Mouse (Mus musculus) MEL (cell line): Measurements from ENCODE around the gene Ift22. TPM values are rescaled to one million over a fixed set of nuclear protein-coding genes. Genes with fewer than 3 reads are reported as not detected.

Experiments
- DNase-seq: peaks from one replicate; pipeline ENCODE4 v3.0.0; 2011; ENCODE audit warnings: low read depth, low spot score
- H3K27ac ChIP-seq: 2 replicates; pipeline ENCODE4 v1.5.1; 2012; ENCODE audit warnings: low read depth, mild to moderate bottlenecking, control low read depth, low read length, moderate library complexity; ENCODE audit not compliant: control insufficient read depth
- H3K27me3 ChIP-seq, 2 experiments: fragments of 150-350 bp in 1 of 2; sonication (generic) in 1 of 2; 2 replicates each; pipeline ENCODE4 v1.6.1; 2012; ENCODE audit warnings: low read length in 2 of 2, mild to moderate bottlenecking in 2 of 2, improper control_type of control experiment in 1 of 2, moderate library complexity in 1 of 2; ENCODE audit not compliant: insufficient read depth in 2 of 2, control insufficient read depth in 1 of 2
- H3K36me3 ChIP-seq, 2 experiments: 2 replicates each; pipeline ENCODE4 v1.6.1; 2012 to 2014; ENCODE audit warnings: low read length in 2 of 2, improper control_type of control experiment in 1 of 2, inconsistent platforms in 1 of 2, mild to moderate bottlenecking in 1 of 2; ENCODE audit not compliant: insufficient read depth in 2 of 2, control insufficient read depth in 1 of 2
- H3K4me1 ChIP-seq, 2 experiments: fragments of 150-350 bp in 1 of 2; sonication (generic) in 1 of 2; 2 replicates each; pipeline ENCODE4 v1.6.1; 2012; ENCODE audit warnings: low read length in 2 of 2, improper control_type of control experiment in 1 of 2, mild to moderate bottlenecking in 1 of 2; ENCODE audit not compliant: insufficient read depth in 2 of 2, control insufficient read depth in 1 of 2
- H3K4me3 ChIP-seq, 2 experiments: fragments of 150-350 bp in 1 of 2; sonication (generic) in 1 of 2; 2 replicates each; pipeline ENCODE4 v1.5.1; 2012; ENCODE audit warnings: low read depth in 2 of 2, low read length in 2 of 2, mild to moderate bottlenecking in 2 of 2, moderate library complexity in 2 of 2, control low read depth in 1 of 2, improper control_type of control experiment in 1 of 2; ENCODE audit not compliant: control insufficient read depth in 1 of 2, insufficient read depth in 1 of 2
- H3K79me2 ChIP-seq: 2 replicates; pipeline ENCODE4 v1.6.1; 2012; ENCODE audit warnings: mild to moderate bottlenecking, low read length, moderate library complexity; ENCODE audit not compliant: control insufficient read depth, poor library complexity, insufficient read depth
- H3K9ac ChIP-seq: 2 replicates; pipeline ENCODE4 v1.6.1; 2012; ENCODE audit warnings: low read depth, mild to moderate bottlenecking, control low read depth, low read length, moderate library complexity; ENCODE audit not compliant: control insufficient read depth, poor library complexity, severe bottlenecking
- H3K9me3 ChIP-seq: fragments of 150-350 bp; sonication (generic); replicated peaks from 2 replicates; pipeline ENCODE4 v1.6.1; 2012; ENCODE audit warnings: mild to moderate bottlenecking, low read length, improper control_type of control experiment, moderate library complexity; ENCODE audit not compliant: insufficient read depth
- CHD1 ChIP-seq: IDR thresholded peaks from 2 replicates; pipeline ENCODE4 v1.6.1; 2012; ENCODE audit warnings: low read depth, mild to moderate bottlenecking, inconsistent platforms, low read length, improper control_type of control experiment
- CTCF ChIP-seq, 3 experiments: IDR thresholded peaks in 2 of 3; conservative IDR thresholded peaks in 1 of 3; 2 replicates each; pipeline ENCODE4 v1.5.1; 2011 to 2012; ENCODE audit warnings: low read length in 3 of 3, low read depth in 2 of 3, mild to moderate bottlenecking in 2 of 3, improper control_type of control experiment in 1 of 3, inconsistent platforms in 1 of 3, mixed read lengths in 1 of 3, moderate library complexity in 1 of 3; ENCODE audit not compliant: control insufficient read depth in 1 of 3, insufficient read depth in 1 of 3, poor library complexity in 1 of 3, severe bottlenecking in 1 of 3
- E2F4 ChIP-seq: IDR thresholded peaks from 2 replicates; pipeline ENCODE4 v1.6.1; 2011; ENCODE audit warnings: low read depth, low read length, improper control_type of control experiment, borderline replicate concordance
- EP300 ChIP-seq, 2 experiments: IDR thresholded peaks; 2 replicates each; pipeline ENCODE4 v1.6.1; 2011; ENCODE audit warnings: improper control_type of control experiment in 2 of 2, low read length in 2 of 2, low read depth in 1 of 2, mild to moderate bottlenecking in 1 of 2
- GABPA ChIP-seq: IDR thresholded peaks from 2 replicates; pipeline ENCODE4 v1.6.1; 2012; ENCODE audit warnings: low read depth, mild to moderate bottlenecking, inconsistent platforms, low read length, improper control_type of control experiment, moderate library complexity
- GATA1 ChIP-seq: IDR thresholded peaks from 2 replicates; pipeline ENCODE4 v1.6.1; 2011; ENCODE audit warnings: low read depth, low read length, improper control_type of control experiment
- HCFC1 ChIP-seq: IDR thresholded peaks from 2 replicates; pipeline ENCODE4 v1.6.1; 2012; ENCODE audit warnings: low read depth, mild to moderate bottlenecking, inconsistent platforms, low read length, improper control_type of control experiment, moderate library complexity
- JUND ChIP-seq: IDR thresholded peaks from 2 replicates; pipeline ENCODE4 v1.6.1; 2011; ENCODE audit warnings: low read depth, mild to moderate bottlenecking, improper control_type of control experiment, low read length
- KAT2A ChIP-seq: conservative IDR thresholded peaks from 2 replicates; pipeline ENCODE4 v1.6.1; 2012; ENCODE audit warnings: low read depth, low read length, improper control_type of control experiment, inconsistent platforms
- MAFK ChIP-seq: IDR thresholded peaks from 2 replicates; pipeline ENCODE4 v1.6.1; 2011; ENCODE audit warnings: low read depth, mild to moderate bottlenecking, low read length, improper control_type of control experiment, borderline replicate concordance
- MAX ChIP-seq: IDR thresholded peaks from 2 replicates; pipeline ENCODE4 v1.6.1; 2011; ENCODE audit warnings: low read length, improper control_type of control experiment
- MAZ ChIP-seq: IDR thresholded peaks from 2 replicates; pipeline ENCODE4 v1.6.1; 2012; ENCODE audit warnings: low read depth, mild to moderate bottlenecking, inconsistent platforms, low read length, improper control_type of control experiment
- MEF2A ChIP-seq: IDR thresholded peaks from 2 replicates; pipeline ENCODE4 v1.6.1; 2014; ENCODE audit warnings: low read depth, mild to moderate bottlenecking, inconsistent platforms, low read length, improper control_type of control experiment; ENCODE audit not compliant: poor library complexity, insufficient replicate concordance, severe bottlenecking; ENCODE audit errors: extremely low read depth
- MXI1 ChIP-seq: IDR thresholded peaks from 2 replicates; pipeline ENCODE4 v1.6.1; 2011; ENCODE audit warnings: mild to moderate bottlenecking, low read depth, low read length, improper control_type of control experiment
- POLR2AphosphoS2 ChIP-seq: IDR thresholded peaks from 2 replicates; pipeline ENCODE4 v1.6.1; 2011; ENCODE audit warnings: low read length, improper control_type of control experiment
- RAD21 ChIP-seq: IDR thresholded peaks from 2 replicates; pipeline ENCODE4 v1.6.1; 2011; ENCODE audit warnings: mild to moderate bottlenecking, low read depth, low read length, improper control_type of control experiment
- RCOR1 ChIP-seq: IDR thresholded peaks from 2 replicates; pipeline ENCODE4 v1.6.1; 2012; ENCODE audit warnings: low read depth, mild to moderate bottlenecking, inconsistent platforms, low read length, improper control_type of control experiment
- SIN3A ChIP-seq: IDR thresholded peaks from 2 replicates; pipeline ENCODE4 v1.6.1; 2012; ENCODE audit warnings: low read length, improper control_type of control experiment, inconsistent platforms
- SMC3 ChIP-seq: IDR thresholded peaks from 2 replicates; pipeline ENCODE4 v1.6.1; 2011; ENCODE audit warnings: low read depth, low read length, improper control_type of control experiment
- TAL1 ChIP-seq: IDR thresholded peaks from 2 replicates; pipeline ENCODE4 v1.6.1; 2012; ENCODE audit warnings: mild to moderate bottlenecking, inconsistent platforms, low read length, moderate library complexity, mixed read lengths
- TBP ChIP-seq: IDR thresholded peaks from 2 replicates; pipeline ENCODE4 v1.8.0; 2011; ENCODE audit warnings: low read depth, low read length, improper control_type of control experiment
- TCF12 ChIP-seq: IDR thresholded peaks from 2 replicates; pipeline ENCODE4 v1.6.1; 2014; ENCODE audit warnings: low read depth, mild to moderate bottlenecking, inconsistent platforms, low read length, improper control_type of control experiment, moderate library complexity
- ZC3H11A ChIP-seq: IDR thresholded peaks from 2 replicates; pipeline ENCODE4 v1.6.1; 2012; ENCODE audit warnings: low read depth, mild to moderate bottlenecking, inconsistent platforms, low read length, improper control_type of control experiment
- ZKSCAN1 ChIP-seq: IDR thresholded peaks from 2 replicates; pipeline ENCODE4 v1.6.1; 2012; ENCODE audit warnings: low read depth, mild to moderate bottlenecking, inconsistent platforms, low read length, improper control_type of control experiment, moderate library complexity
- ZNF384 ChIP-seq: IDR thresholded peaks from 2 replicates; pipeline ENCODE4 v1.6.1; 2012; ENCODE audit warnings: low read depth, mild to moderate bottlenecking, inconsistent platforms, low read length, improper control_type of control experiment
- polyA plus RNA-seq, 2 experiments: library from polyadenylated mRNA; stranded (reverse) in 1 of 2; unstranded in 1 of 2; fragments of >175 nt in 1 of 2; fragments of >200 nt in 1 of 2; gene quantifications; 2 replicates each; pipeline versions ENCODE4 v1.2.1 to v1.2.4; 2012; ENCODE audit warnings: low replicate concordance in 2 of 2, low read depth in 1 of 2; ENCODE audit not compliant: insufficient read length in 2 of 2, insufficient read depth in 1 of 2, missing spikeins in 1 of 2
- total RNA-seq: library from RNA; depleted of rRNA; stranded (reverse); fragments of 300-350 nt; gene quantifications from 2 replicates; pipeline ENCODE4 v1.2.3, GENCODE M21; 2012

Gene Ift22
- total and polyA plus RNA-seq, 3 experiments = 15.6 to 78.1 TPM; not detected in 1

DNA sequence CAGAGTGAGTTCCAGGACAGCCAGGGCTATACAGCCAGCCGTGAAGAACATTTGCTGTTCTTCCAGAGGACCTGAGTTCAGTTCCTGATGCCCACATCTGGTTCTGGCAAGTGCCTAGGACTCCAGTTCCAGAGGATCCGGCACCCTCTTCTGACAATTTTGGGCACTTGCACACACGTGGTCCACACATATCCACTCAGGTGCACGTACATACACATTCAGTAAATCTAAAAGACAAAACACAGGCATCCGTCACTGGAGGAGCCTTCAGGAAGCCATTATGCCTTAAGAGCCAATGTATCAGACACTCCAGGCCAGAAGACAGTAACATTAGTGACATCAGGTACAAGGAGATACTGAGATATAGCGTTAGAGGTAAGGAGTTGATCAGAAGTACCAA is 42.6 kb downstream of the Ift22 start:
- TF ChIP-seq ZNF384 (no peak), CTCF (IDR thresholded peaks at IDR 0.05 in 2 of 3, conservative IDR thresholded peaks at IDR 0.05 in 1 of 3; ENCODE audit: control insufficient read depth in 1 of 3, insufficient read depth in 1 of 3, low read depth in 2 of 3, low read length in 3 of 3, poor library complexity in 1 of 3, severe bottlenecking in 1 of 3) (no peak)
- Histone ChIP-seq H3K9me3 (no peaks in the 10 kb centered on the region), H3K27me3 (no peaks in the 10 kb centered on the region), H3K4me1 (peaks cover 0 to 15% of the 10 kb centered on the region in 2 experiments; a peak in 2 of 4 replicates), H3K36me3 (peaks cover 0 to 14% of the 10 kb centered on the region in 2 experiments; a peak in 2 of 4 replicates), H3K9ac (no peak overlapping the region), H3K27ac (no peak overlapping the region), H3K79me2 (peaks cover 17% of the 10 kb centered on the region), H3K4me3 (no peak overlapping the region)
- no peak for DNase-seq

DNA sequence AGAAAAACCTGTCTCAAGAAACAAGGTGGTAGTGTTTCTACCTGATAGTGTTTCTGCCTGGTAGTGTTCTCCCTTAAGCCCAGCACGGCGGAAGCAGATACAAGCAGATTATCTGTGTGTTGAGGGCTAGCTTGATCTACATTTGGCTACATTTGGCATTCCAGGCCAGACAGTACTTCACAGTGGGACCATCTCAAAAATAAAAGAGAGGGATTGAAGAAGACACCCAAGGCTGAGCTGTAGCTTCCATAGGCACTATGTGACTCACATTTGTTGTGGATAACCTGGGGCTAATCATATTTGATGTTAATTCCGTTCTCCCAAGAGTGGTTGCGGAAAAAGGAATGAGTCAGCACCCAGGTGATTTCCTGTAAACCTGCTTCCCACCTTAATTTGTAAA is 44.2 kb downstream of the Ift22 start:
- Histone ChIP-seq H3K27me3 (no peaks in the 10 kb centered on the region), H3K4me3 (peak overlapping the region; percentile 60 to 72), H3K27ac (peak overlapping the region; percentile 23), H3K4me1 (peaks cover 0 to 19% of the 10 kb centered on the region in 2 experiments; a peak in 2 of 4 replicates), H3K9me3 (no peaks in the 10 kb centered on the region), H3K79me2 (peaks cover 25% of the 10 kb centered on the region), H3K9ac (0 out of 2 replicates have a peak overlapping the region, but pooled peaks have one; percentile 63), H3K36me3 (peaks cover 0 to 14% of the 10 kb centered on the region in 2 experiments; a peak in 2 of 4 replicates)
- TF ChIP-seq MAFK (0 out of 2 replicates have a peak, but pooled peaks have one; percentile 21), TAL1 (peak; percentile 27; the same call in 1 of the 2 replicates), ZKSCAN1 (no peak), GATA1 (peak; percentile 64), TCF12 (peak; percentile 77), TBP (no peak), HCFC1 (no peak), EP300 (IDR thresholded peaks at IDR 0.05; ENCODE audit: low read depth in 1 of 2, low read length in 2 of 2) (peak; percentile 32 to 59; a peak in 2 of 4 replicates), RCOR1 (peak; percentile 61; the same call in 1 of the 2 replicates)
- peak; percentile 55 for DNase-seq

DNA sequence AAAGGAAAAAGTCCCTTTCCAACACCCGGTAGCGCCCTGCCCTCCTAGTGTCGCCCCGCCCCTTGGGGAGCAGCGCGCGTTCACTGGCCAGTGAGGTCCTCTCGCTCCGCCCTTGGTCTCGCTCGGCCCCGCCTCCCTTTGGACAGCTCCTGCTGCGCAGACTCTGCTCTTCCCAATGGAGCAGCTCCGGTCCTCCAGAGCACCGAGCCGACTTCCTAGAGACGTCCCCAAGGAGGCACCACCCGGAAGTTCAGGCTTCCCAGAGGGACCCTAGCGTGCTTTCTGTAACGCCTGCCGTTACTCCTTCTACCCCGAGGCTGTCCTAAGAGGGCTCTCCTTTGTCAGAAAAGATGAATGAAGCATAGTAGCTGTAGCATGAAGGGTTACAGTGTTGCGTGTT is 45.1 kb downstream of the Ift22 start, which contains the start of gene Fis1:
Gene Fis1 (plus strand): TSS at position 261 of the 400 bp plus-strand sequence.
- Histone ChIP-seq H3K9me3 (no peaks in the 10 kb centered on the region), H3K27ac (peak within 1 kb of the TSS; percentile 78)
- TF ChIP-seq CHD1 (no peak; the same call in 1 of the 2 replicates), EP300 (IDR thresholded peaks at IDR 0.05; ENCODE audit: low read depth in 1 of 2, low read length in 2 of 2) (peak in 1 of 2 experiments; percentile 14; a peak in 1 of 4 replicates), MEF2A (no peak), POLR2AphosphoS2 (peak; percentile 89), MAX (peak; percentile 72), E2F4 (no peak), CTCF (IDR thresholded peaks at IDR 0.05 in 2 of 3, conservative IDR thresholded peaks at IDR 0.05 in 1 of 3; ENCODE audit: control insufficient read depth in 1 of 3, insufficient read depth in 1 of 3, low read depth in 2 of 3, low read length in 3 of 3, poor library complexity in 1 of 3, severe bottlenecking in 1 of 3) (no peak), RAD21 (no peak), JUND (no peak), ZC3H11A (no peak), GATA1 (no peak), MXI1 (peak; percentile 94), TBP (peak; percentile 81), KAT2A (peak; percentile 63; the same call in 1 of the 2 replicates), MAFK (no peak), SMC3 (no peak), MAZ (0 out of 2 replicates have a peak, but pooled peaks have one; percentile 53), SIN3A (peak; percentile 97), TAL1 (no peak), GABPA (peak; percentile 73; the same call in 1 of the 2 replicates), RCOR1 (no peak)

More for the DNA sequence above, 45.1 kb downstream of the Ift22 start, which contains the start of gene Fis1:
- Histone ChIP-seq H3K4me1 (peaks cover 0 to 19% of the 10 kb centered on the region in 2 experiments; a peak in 2 of 4 replicates), H3K27me3 (no peaks in the 10 kb centered on the region), H3K4me3 (peak within 1 kb of the TSS; percentile 94 to 95), H3K9ac (peak within 1 kb of the TSS; percentile 88), H3K79me2 (peaks cover 25% of the 10 kb centered on the region), H3K36me3 (peaks cover 0 to 14% of the 10 kb centered on the region in 2 experiments; a peak in 2 of 4 replicates)
- DNase-seq = peak; percentile 98
